Mouse (Mus musculus) heart, postnatal 0 days (tissue): Measurements from ENCODE around the gene Syt8. TPM values are rescaled to one million over a fixed set of nuclear protein-coding genes. Genes with fewer than 3 reads are reported as not detected.

Source experiments
- ATAC-seq: fragments of 200-750 bp; cut with Nextera tagmentation; 2 replicates; pipeline ENCODE4 v1.8.0; 2017; ENCODE audit warnings: low read depth, moderate number of reproducible peaks, moderate library complexity; ENCODE audit not compliant: insufficient read depth
- DNase-seq: peaks from one replicate; pipeline ENCODE4 v3.0.0-alpha.2; 2016; ENCODE audit warnings: low spot score
- H3K27ac ChIP-seq: fragments of 300-500 bp; sonication (generic); 2 replicates; pipeline ENCODE4 v1.5.1; 2014; ENCODE audit warnings: low read depth, mild to moderate bottlenecking
- H3K27me3 ChIP-seq: fragments of 300-500 bp; sonication (generic); 2 replicates; pipeline ENCODE4 v1.6.1; 2014; ENCODE audit warnings: low read length, mixed read lengths; ENCODE audit not compliant: control insufficient read depth, insufficient read depth
- H3K36me3 ChIP-seq: fragments of 300-500 bp; sonication (generic); replicated peaks from 2 replicates; pipeline ENCODE4 v1.6.1; 2014; ENCODE audit warnings: low read length, mixed read lengths; ENCODE audit not compliant: control insufficient read depth, insufficient read depth
- H3K4me1 ChIP-seq: fragments of 300-500 bp; sonication (generic); 2 replicates; pipeline ENCODE4 v1.6.1; 2014; ENCODE audit warnings: antibody characterized with exemption; ENCODE audit not compliant: control insufficient read depth, insufficient read depth
- H3K4me2 ChIP-seq: fragments of 300-500 bp; sonication (generic); 2 replicates; pipeline ENCODE4 v1.6.1; 2014; ENCODE audit warnings: low read depth, mild to moderate bottlenecking, low read length, moderate library complexity
- H3K4me3 ChIP-seq: fragments of 300-500 bp; sonication (generic); 2 replicates; pipeline ENCODE4 v1.5.1; 2014; ENCODE audit warnings: low read depth, low read length
- H3K9ac ChIP-seq: fragments of 300-500 bp; sonication (generic); replicated peaks from 2 replicates; pipeline ENCODE4 v1.6.1; 2014; ENCODE audit warnings: low read depth, low read length, mixed read lengths
- H3K9me3 ChIP-seq: fragments of 300-500 bp; sonication (generic); replicated peaks from 2 replicates; pipeline ENCODE4 v1.6.1; 2016; ENCODE audit warnings: low read length; ENCODE audit not compliant: control insufficient read depth
- CTCF ChIP-seq: IDR thresholded peaks from 2 replicates; pipeline ENCODE4 v1.5.1; 2016; ENCODE audit warnings: antibody characterized with exemption, control low read depth, low read depth
- EP300 ChIP-seq: IDR thresholded peaks from 2 replicates; pipeline ENCODE4 v1.6.1; 2016; ENCODE audit warnings: antibody characterized with exemption, low read depth
- WGBS: fragments of 180-500 bp; shearing (Covaris S2); extraction: QIAGEN DNeasy Blood & Tissue Kit; methylation state at CpG from one replicate; pipeline ENCODE4 v1.1.7; 2014; 5-methylcytosine and 5-hydroxymethylcytosine counted together
- polyA plus RNA-seq: library from polyadenylated mRNA; unstranded; fragments of >200 nt; fragmentation: Nextera tagmentation; extraction: Ambion mirVana; gene quantifications from 2 replicates; pipeline ENCODE4 v1.2.1, GENCODE M21; 2015
- total RNA-seq: library from RNA; depleted of rRNA; stranded (reverse); fragments of >200 nt; gene quantifications from 2 replicates; pipeline ENCODE4 v1.2.3, GENCODE M21; 2014; ENCODE audit warnings: low replicate concordance; rRNA removed

The Syt8 gene
- 18.0 TPM in 1 of 2 replicates, not detected in the other for total RNA-seq
- 0.10 TPM in 1 of 2 replicates, not detected in the other for polyA plus RNA-seq

DNA sequence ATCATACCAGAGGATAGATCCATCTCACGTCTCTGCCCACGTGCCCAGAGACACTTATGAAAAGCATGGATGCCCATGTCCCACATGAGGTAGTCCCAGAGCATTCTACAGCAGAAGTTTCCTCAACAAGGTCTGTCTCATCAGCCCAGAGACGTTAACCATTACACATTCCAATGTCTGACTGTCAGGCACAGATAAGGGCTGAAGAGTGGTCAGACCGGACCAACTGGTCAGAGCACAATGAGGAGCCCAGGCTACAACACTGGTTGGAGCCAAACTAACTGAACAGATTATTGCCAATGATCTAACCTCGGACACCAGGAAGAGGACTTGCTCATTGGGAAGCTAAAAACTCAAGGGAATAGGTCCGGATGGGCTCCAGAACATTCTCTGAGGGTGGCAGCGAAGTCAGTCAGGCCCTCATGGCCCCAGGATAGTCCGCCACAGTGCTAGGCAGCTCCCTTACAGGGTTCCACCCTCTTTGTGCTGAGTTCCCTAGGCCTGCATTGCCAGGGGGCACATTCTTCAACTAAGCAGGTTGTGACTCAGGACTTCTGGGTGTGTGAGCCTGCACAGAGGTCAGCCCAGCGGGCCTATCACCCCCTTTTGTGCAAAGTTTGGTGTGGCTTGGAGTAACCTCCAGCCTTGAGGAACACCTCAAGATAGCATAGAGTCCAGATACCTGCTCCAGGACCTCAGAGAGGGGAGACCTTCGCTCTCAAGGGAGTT, at the start of gene Syt8:
TSS of gene Syt8 (plus strand) at position 714 of the 729 bp plus-strand sequence.
- no peak within 1 kb of the TSS for H3K4me2 ChIP-seq
- no peak for ATAC-seq

DNA sequence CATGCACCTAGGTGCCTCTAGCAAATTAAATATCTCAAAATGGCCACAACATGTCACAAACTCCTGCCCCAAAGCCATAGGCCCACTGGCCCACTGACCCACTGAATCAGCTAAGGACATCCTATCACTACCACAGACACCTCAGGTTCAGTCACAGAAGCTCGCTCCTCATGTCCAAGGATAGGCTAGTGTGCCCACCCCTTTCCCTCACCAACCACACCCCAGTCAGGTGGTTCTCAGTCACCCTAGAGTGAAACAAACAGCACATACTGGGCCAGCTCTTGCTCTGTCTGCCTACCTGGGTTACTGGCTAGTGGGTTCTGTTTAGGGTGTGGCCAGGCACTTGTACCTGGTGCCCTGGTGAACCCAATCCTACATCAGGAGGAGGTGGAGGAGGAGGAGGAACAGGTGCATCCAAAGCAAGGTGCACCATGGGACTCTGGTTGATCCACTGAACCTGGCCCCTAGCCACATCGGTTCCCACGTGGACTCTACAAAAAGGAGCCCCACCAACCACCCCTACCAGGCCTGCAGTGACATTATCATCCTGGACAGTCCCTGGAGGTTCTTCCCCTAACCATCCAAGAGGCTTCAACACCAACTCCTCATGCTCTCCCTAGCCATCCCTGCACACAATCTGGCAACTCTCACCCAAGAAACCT, 48.8 kb upstream of the Syt8 start:
- peak overlapping the region; percentile 92 for H3K27ac ChIP-seq
- H3K4me3 ChIP-seq = peak overlapping the region; percentile 77
- TF ChIP-seq EP300 (no peak), CTCF (no peak)
- DNase-seq (no peak), ATAC-seq (no peak)
- H3K9me3 ChIP-seq = no peaks in the 10 kb centered on the region
- WGBS = 63% methylated on average over 3 of the region's 3 CpGs
- H3K36me3 ChIP-seq = peaks cover 49% of the 10 kb centered on the region
- no peaks in the 10 kb centered on the region for H3K27me3 ChIP-seq
- peaks cover 14% of the 10 kb centered on the region for H3K4me1 ChIP-seq
- H3K9ac ChIP-seq = peak overlapping the region; percentile 87; the same call in 1 of the 2 replicates
- peak overlapping the region; percentile 87 for H3K4me2 ChIP-seq

More for the DNA sequence above, at the start of gene Syt8:
- Histone ChIP-seq H3K27me3 (no peaks in the 10 kb centered on the region), H3K27ac (peak within 1 kb of the TSS; percentile 41), H3K4me1 (peaks cover 10% of the 10 kb centered on the region; the same call in 1 of the 2 replicates), H3K4me3 (no peak within 1 kb of the TSS), H3K36me3 (no peaks in the 10 kb centered on the region), H3K9ac (0 out of 2 replicates have a peak within 1 kb of the TSS, but pooled peaks have one; percentile 27), H3K9me3 (no peaks in the 10 kb centered on the region)
- no peak for DNase-seq
- 71% methylated on average over 10 of the region's 10 CpGs for WGBS
- no peak for TF ChIP-seq CTCF
- no peak for TF ChIP-seq EP300

DNA sequence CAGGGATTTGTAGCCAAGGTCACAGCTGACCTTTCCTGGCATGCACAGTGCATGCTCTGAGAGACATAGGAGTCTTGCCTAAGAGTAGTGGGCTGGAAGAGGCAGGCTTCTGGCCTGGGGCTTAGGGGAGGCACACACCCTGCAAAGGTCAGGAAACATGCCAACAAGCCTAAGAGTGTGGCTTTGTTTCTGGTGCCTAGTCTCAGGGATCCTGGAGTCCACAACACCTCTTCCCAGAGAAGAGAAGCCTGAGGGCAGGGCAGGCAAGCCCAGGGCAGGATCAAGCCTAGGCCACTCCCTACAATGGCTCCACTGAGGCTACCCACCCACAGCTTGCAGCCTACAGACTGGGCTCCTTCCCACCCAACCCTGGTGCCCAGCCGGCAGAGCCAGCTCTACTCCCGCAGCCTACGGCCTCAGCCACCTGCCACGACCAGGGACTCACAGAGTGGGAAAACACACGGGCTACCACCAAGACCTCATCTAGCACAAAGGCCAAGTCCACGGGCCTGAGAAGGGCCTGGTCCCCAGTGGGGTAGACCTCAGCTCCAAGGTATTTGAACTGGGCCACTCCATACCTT, 47.9 kb upstream of the Syt8 start:
- H3K4me1 ChIP-seq = peaks cover 14% of the 10 kb centered on the region
- peak overlapping the region; percentile 87 for H3K9ac ChIP-seq
- ATAC-seq = peak; percentile 7; the same call in 1 of the 2 replicates
- 23% methylated on average over 6 of the region's 6 CpGs for WGBS
- H3K4me3 ChIP-seq = peak overlapping the region; percentile 77
- DNase-seq = no peak
- no peak for TF ChIP-seq EP300
- TF ChIP-seq CTCF = no peak
- H3K36me3 ChIP-seq = peaks cover 41% of the 10 kb centered on the region
- no peaks in the 10 kb centered on the region for H3K9me3 ChIP-seq
- peak overlapping the region; percentile 92 for H3K27ac ChIP-seq
- H3K4me2 ChIP-seq = peak overlapping the region; percentile 87
- no peaks in the 10 kb centered on the region for H3K27me3 ChIP-seq

DNA sequence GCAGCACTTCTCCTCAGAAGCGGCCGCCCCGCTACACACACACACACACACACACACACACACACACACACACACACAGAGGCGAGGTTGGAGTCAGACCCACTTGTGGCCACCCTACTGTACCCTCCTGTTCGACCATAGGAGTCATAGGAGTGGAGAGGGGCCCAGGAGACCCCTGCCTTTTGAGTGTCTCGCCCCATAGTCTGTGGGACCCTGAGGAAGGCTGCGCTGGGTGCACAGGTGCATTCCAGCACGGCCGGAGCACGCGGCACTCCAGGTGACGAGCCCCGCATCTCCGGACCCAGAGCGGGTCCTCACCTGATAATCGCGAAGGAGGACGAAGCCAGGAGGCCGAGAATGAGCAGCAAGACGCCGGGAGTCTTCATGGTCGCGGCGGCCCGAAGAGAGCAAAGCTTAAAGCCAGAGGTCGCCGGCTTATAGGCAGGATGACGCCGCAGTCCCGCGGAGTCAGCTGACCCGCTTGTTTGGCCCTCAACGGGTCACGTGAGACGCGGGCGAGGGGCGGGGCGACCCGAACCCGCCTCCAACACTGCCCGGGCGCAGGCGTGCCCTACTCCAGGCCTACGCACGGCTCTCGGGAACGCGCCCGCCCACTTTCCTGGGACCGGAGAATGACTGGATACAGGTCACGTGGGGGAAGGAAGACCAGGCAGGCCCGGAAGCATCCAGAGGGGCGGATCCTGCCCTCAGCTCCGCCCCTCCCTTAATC, 47.1 kb upstream of the Syt8 start, which contains the start of gene Ctsd:
TSS of gene Ctsd (minus strand) at position 620 of the 730 bp plus-strand sequence.
- Histone ChIP-seq H3K9ac (peak within 1 kb of the TSS; percentile 87), H3K36me3 (peaks cover 32% of the 10 kb centered on the region), H3K4me1 (peaks cover 14% of the 10 kb centered on the region), H3K27ac (peak within 1 kb of the TSS; percentile 92), H3K9me3 (no peaks in the 10 kb centered on the region), H3K4me3 (peak within 1 kb of the TSS; percentile 77), H3K4me2 (peak within 1 kb of the TSS; percentile 87), H3K27me3 (no peaks in the 10 kb centered on the region)
- WGBS = under 1% methylated on average over 50 of the region's 55 CpGs
- TF ChIP-seq EP300 = no peak
- no peak for TF ChIP-seq CTCF
- peak; percentile 98 for DNase-seq
- ATAC-seq = peak; percentile 96

DNA sequence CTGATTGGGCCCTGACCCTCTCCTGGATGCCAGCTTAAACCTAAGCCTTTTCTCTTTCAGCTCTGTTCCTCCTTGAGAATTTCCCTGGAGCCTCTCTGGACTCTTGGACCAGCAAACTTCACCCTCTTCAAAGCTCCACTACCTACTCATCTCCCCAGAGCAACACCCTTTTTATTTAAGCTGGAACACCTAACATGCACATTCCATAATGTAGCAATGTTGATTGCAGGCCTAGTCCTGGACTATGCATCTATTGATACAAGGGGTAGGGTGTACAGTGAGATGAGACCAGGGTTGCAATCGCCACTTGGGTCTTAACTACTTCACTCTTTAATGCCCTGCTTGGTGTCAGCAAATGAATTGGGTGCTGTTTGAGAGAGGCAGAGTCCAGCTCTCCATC, 46.5 kb upstream of the Syt8 start:
- H3K36me3 ChIP-seq = peaks cover 26% of the 10 kb centered on the region
- no peaks in the 10 kb centered on the region for H3K9me3 ChIP-seq
- WGBS = 87% methylated on average over 1 of the region's 1 CpGs
- peak overlapping the region; percentile 77 for H3K4me3 ChIP-seq
- no peak for ATAC-seq
- TF ChIP-seq CTCF = no peak
- no peak for TF ChIP-seq EP300
- DNase-seq = no peak
- peaks cover 14% of the 10 kb centered on the region for H3K4me1 ChIP-seq
- H3K27me3 ChIP-seq = no peaks in the 10 kb centered on the region
- peak overlapping the region; percentile 87; the same call in 1 of the 2 replicates for H3K4me2 ChIP-seq
- no peak overlapping the region for H3K9ac ChIP-seq
- H3K27ac ChIP-seq = peak overlapping the region; percentile 92
